Mouse (Mus musculus) layer of hippocampus, adult 2 months (tissue): ENCODE measurements around the gene Gm28171. TPM values are rescaled to one million over a fixed set of nuclear protein-coding genes. Genes with fewer than 3 reads are reported as not detected.
"Not testable (repeated sequence)": the region's sequence is repeated elsewhere in the genome, so short reads cannot be mapped to it uniquely, and the experiment has no call there.

Experiments used
- DNase-seq, 2 experiments: peaks; one replicate each; pipeline ENCODE4 v3.0.0; 2022; ENCODE audit warnings: low spot score in 2 of 2
- H3K27ac ChIP-seq: fragments of 200-600 bp; 2 replicates; pipeline ENCODE4 v1.8.1; 2022
- H3K4me3 ChIP-seq: fragments of 200-600 bp; 2 replicates; pipeline ENCODE4 v1.8.1; 2022; ENCODE audit warnings: mild to moderate bottlenecking
- long read RNA-seq, 2 experiments: library from polyadenylated mRNA; stranded (forward); transcript quantifications; one replicate each; pipeline ENCODE4 v2.0.0; 2021; ENCODE audit warnings: borderline mapping rate in 2 of 2
- total RNA-seq, 2 experiments: library from RNA; stranded (reverse); gene quantifications; 2 replicates each; pipeline ENCODE4 v1.2.3; 2021

Gene Gm28171
- total RNA-seq = not detected
- long read RNA-seq, experiment 1 = 0 reads
- long read RNA-seq, experiment 2 = 0 reads

DNA sequence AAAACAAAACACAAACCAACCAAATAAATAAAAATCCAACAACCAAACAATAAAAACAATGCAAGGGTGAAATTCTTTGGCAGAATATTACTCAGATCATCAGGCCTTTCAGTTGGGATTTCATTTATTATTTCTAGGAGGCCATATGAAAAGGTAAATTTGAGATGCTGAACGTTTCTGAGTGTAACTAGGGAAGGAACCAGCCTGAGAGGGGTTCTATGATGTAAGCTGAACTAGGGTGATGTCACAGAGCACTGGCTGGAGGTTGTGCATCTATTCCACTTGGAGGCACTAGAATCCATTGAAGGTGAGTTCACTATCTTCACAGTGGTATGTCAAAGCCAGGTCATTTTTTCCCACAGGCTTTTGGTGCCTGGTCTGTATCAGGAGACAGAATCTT lies at the start of gene Gm28171:
Gene Gm28171 (plus strand): TSS at position 301 of the 400 bp plus-strand sequence.
- DNase-seq, H3K27ac ChIP-seq, H3K4me3 ChIP-seq: not testable (repeated sequence)

Other genes starting within 250 kb of the Gm28171 start
- gene Gm21854, start 136.4 kb upstream of the Gm28171 start, total RNA-seq = not detected
- not detected for gene Gm20914, start 67.4 kb upstream of the Gm28171 start, total RNA-seq
- gene Gm21778, start 149.1 kb downstream of the Gm28171 start, total RNA-seq = not detected